Mouse (Mus musculus): ENCODE measurements around the gene Paqr7. TPM values are rescaled to one million over a fixed set of nuclear protein-coding genes. Genes with fewer than 3 reads are reported as not detected.

The Paqr7 gene
- polyA plus RNA-seq, 1 experiment from 2014 or later: 2.0 TPM

- Histone ChIP-seq H3K4me2 (ENCODE audit: low read depth, low read length) (no peak overlapping the region), H3K9ac (ENCODE audit: low read depth, low read length) (no peak overlapping the region), H3K36me3 (ENCODE audit: control insufficient read depth, insufficient read depth, low read length) (peaks cover 87% of the 10 kb centered on the region), H3K4me1 (ENCODE audit: control insufficient read depth, insufficient read depth, low read length) (no peaks in the 10 kb centered on the region), H3K9me3 (ENCODE audit: control insufficient read depth, low read length) (no peaks in the 10 kb centered on the region), H3K27ac (replicated peaks; ENCODE audit: low read depth, low read length) (no peak overlapping the region), H3K27me3 (replicated peaks; ENCODE audit: control insufficient read depth, insufficient read depth, low read length) (no peaks in the 10 kb centered on the region), H3K4me3 (ENCODE audit: low read depth, low read length) (no peak overlapping the region)
- ATAC-seq (ENCODE audit: low read depth) (no peak), DNase-seq (ENCODE audit: low spot score) (no peak)
- WGBS: 85% methylated on average over 5 of the region's 9 CpGs
These were observed 46.2 kb downstream of the Paqr7 start for GRCm38 (mm10) chr4:134542726-134543125.

GRCm38 (mm10) chr4:134543261-134543660, 46.8 kb downstream of the Paqr7 start:
- Histone ChIP-seq H3K4me1 (ENCODE audit: control insufficient read depth, insufficient read depth, low read length) (no peaks in the 10 kb centered on the region), H3K9me3 (ENCODE audit: control insufficient read depth, low read length) (no peaks in the 10 kb centered on the region), H3K4me3 (ENCODE audit: low read depth, low read length) (no peak overlapping the region), H3K27ac (replicated peaks; ENCODE audit: low read depth, low read length) (no peak overlapping the region), H3K4me2 (ENCODE audit: low read depth, low read length) (no peak overlapping the region), H3K36me3 (ENCODE audit: control insufficient read depth, insufficient read depth, low read length) (peaks cover 88% of the 10 kb centered on the region), H3K27me3 (replicated peaks; ENCODE audit: control insufficient read depth, insufficient read depth, low read length) (no peaks in the 10 kb centered on the region), H3K9ac (ENCODE audit: low read depth, low read length) (no peak overlapping the region)
- ATAC-seq (ENCODE audit: low read depth) (peak; percentile 74), DNase-seq (ENCODE audit: low spot score) (peak; percentile 89)
- 0% methylated on average over 5 of the region's 5 CpGs for whole genome bisulfite sequencing

- peaks cover 72% of the 10 kb centered on the region for H3K36me3 ChIP-seq (ENCODE audit: control insufficient read depth, insufficient read depth, low read length)
- H3K4me2 ChIP-seq (ENCODE audit: low read depth, low read length): no peak overlapping the region
These were observed 50.6 kb downstream of the Paqr7 start for GRCm38 (mm10) chr4:134546814-134547705.

DNA sequence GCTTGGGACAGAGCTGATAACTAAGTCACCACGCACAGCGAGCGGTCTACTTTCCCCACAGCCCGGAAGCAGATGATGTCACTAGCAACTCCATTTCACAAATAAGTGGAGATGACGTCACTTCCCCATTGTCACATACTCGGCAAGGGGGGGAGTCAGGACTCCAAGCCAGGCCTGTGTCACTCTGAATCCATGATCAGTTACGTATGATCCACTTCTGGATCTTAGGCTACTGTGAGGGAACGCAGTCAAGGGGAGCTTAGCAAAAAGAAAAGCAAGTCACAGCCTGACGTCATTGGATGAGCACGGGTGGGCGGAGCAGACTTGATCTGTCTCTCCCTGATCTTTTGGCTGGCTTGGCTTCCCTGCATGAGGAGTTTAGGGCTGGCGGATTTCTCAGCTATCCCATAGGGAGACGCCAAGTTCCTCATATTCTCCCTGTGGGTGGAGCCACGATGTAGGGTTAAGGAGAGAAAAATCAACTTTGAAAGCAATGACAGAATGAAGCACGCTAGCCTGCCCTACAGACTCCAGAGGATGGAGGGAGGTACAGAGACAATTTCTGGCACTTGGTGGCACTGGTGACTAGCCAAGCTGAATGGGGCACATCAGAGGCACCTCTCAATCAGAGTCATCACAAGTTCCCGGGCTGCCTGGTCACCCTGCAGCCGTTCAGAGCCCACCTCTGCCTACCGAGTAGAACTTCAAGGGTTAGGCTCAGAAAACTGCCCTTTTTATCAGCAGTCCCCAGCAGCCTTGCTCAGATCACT, 51.9 kb downstream of the Paqr7 start:
- H3K9me3 ChIP-seq (ENCODE audit: control insufficient read depth, low read length): peaks cover 12% of the 10 kb centered on the region
- DNase-seq (ENCODE audit: low spot score): no peak
- no peaks in the 10 kb centered on the region for H3K4me1 ChIP-seq (ENCODE audit: control insufficient read depth, insufficient read depth, low read length)
- no peaks in the 10 kb centered on the region for H3K27me3 ChIP-seq (replicated peaks; ENCODE audit: control insufficient read depth, insufficient read depth, low read length)
- H3K4me2 ChIP-seq (ENCODE audit: low read depth, low read length): no peak overlapping the region
- H3K9ac ChIP-seq (ENCODE audit: low read depth, low read length): no peak overlapping the region
- 64% methylated on average over 18 of the region's 18 CpGs for WGBS
- no peak overlapping the region for H3K4me3 ChIP-seq (ENCODE audit: low read depth, low read length)
- no peak overlapping the region for H3K27ac ChIP-seq (replicated peaks; ENCODE audit: low read depth, low read length)
- peaks cover 61% of the 10 kb centered on the region for H3K36me3 ChIP-seq (ENCODE audit: control insufficient read depth, insufficient read depth, low read length)
- ATAC-seq (ENCODE audit: low read depth): no peak

More at GRCm38 (mm10) chr4:134546814-134547705, 50.6 kb downstream of the Paqr7 start:
- ATAC-seq (ENCODE audit: low read depth) (no peak), DNase-seq (ENCODE audit: low spot score) (peak; percentile 43)
- Histone ChIP-seq H3K9me3 (ENCODE audit: control insufficient read depth, low read length) (peaks cover 12% of the 10 kb centered on the region), H3K4me1 (ENCODE audit: control insufficient read depth, insufficient read depth, low read length) (no peaks in the 10 kb centered on the region), H3K27ac (replicated peaks; ENCODE audit: low read depth, low read length) (no peak overlapping the region), H3K27me3 (replicated peaks; ENCODE audit: control insufficient read depth, insufficient read depth, low read length) (no peaks in the 10 kb centered on the region), H3K4me3 (ENCODE audit: low read depth, low read length) (no peak overlapping the region), H3K9ac (ENCODE audit: low read depth, low read length) (no peak overlapping the region)
- 59% methylated on average over 9 of the region's 9 CpGs for WGBS

- no peaks in the 10 kb centered on the region for H3K27me3 ChIP-seq (replicated peaks; ENCODE audit: control insufficient read depth, insufficient read depth, low read length)
- H3K9ac ChIP-seq (ENCODE audit: low read depth, low read length): no peak overlapping the region
- H3K36me3 ChIP-seq (ENCODE audit: control insufficient read depth, insufficient read depth, low read length): peaks cover 51% of the 10 kb centered on the region
- no peak overlapping the region for H3K4me3 ChIP-seq (ENCODE audit: low read depth, low read length)
- H3K4me1 ChIP-seq (ENCODE audit: control insufficient read depth, insufficient read depth, low read length): no peaks in the 10 kb centered on the region
- no peak overlapping the region for H3K4me2 ChIP-seq (ENCODE audit: low read depth, low read length)
- DNase-seq (ENCODE audit: low spot score) (no peak), ATAC-seq (ENCODE audit: low read depth) (no peak)
- 98% methylated on average over 8 of the region's 8 CpGs for WGBS
- H3K27ac ChIP-seq (replicated peaks; ENCODE audit: low read depth, low read length): no peak overlapping the region
- peaks cover 12% of the 10 kb centered on the region for H3K9me3 ChIP-seq (ENCODE audit: control insufficient read depth, low read length)
These were observed 53.4 kb downstream of the Paqr7 start for GRCm38 (mm10) chr4:134549899-134550298.

- peaks cover 12% of the 10 kb centered on the region for H3K9me3 ChIP-seq (ENCODE audit: control insufficient read depth, low read length)
- peak within 1 kb of the TSS; percentile 88 for H3K27ac ChIP-seq (replicated peaks; ENCODE audit: low read depth, low read length)
- H3K9ac ChIP-seq (ENCODE audit: low read depth, low read length): peak within 1 kb of the TSS; percentile 91
- WGBS: 3% methylated on average over 35 of the region's 67 CpGs
- H3K27me3 ChIP-seq (replicated peaks; ENCODE audit: control insufficient read depth, insufficient read depth, low read length): no peaks in the 10 kb centered on the region
- peaks cover 35% of the 10 kb centered on the region for H3K36me3 ChIP-seq (ENCODE audit: control insufficient read depth, insufficient read depth, low read length)
- peak within 1 kb of the TSS; percentile 65 for H3K4me3 ChIP-seq (ENCODE audit: low read depth, low read length)
- H3K4me2 ChIP-seq (ENCODE audit: low read depth, low read length): peak within 1 kb of the TSS; percentile 76
- peak; percentile 90 for ATAC-seq (ENCODE audit: low read depth)
- H3K4me1 ChIP-seq (ENCODE audit: control insufficient read depth, insufficient read depth, low read length): no peaks in the 10 kb centered on the region
- peak; percentile 77 for DNase-seq (ENCODE audit: low spot score)
These were observed 55.2 kb downstream of the Paqr7 start, which contains the start of gene Selenon for GRCm38 (mm10) chr4:134551494-134552316. Selenon (minus strand) TSS chr4:134552166.

- ATAC-seq (ENCODE audit: low read depth): no peak
- no peaks in the 10 kb centered on the region for H3K27me3 ChIP-seq (replicated peaks; ENCODE audit: control insufficient read depth, insufficient read depth, low read length)
- no peak overlapping the region for H3K4me3 ChIP-seq (ENCODE audit: low read depth, low read length)
- WGBS: 78% methylated on average over 1 of the region's 1 CpGs
- H3K36me3 ChIP-seq (ENCODE audit: control insufficient read depth, insufficient read depth, low read length): peaks cover 18% of the 10 kb centered on the region
- no peak overlapping the region for H3K27ac ChIP-seq (replicated peaks; ENCODE audit: low read depth, low read length)
- no peak overlapping the region for H3K4me2 ChIP-seq (ENCODE audit: low read depth, low read length)
- DNase-seq (ENCODE audit: low spot score): no peak
- peaks cover 8% of the 10 kb centered on the region for H3K4me1 ChIP-seq (ENCODE audit: control insufficient read depth, insufficient read depth, low read length)
- H3K9ac ChIP-seq (ENCODE audit: low read depth, low read length): no peak overlapping the region
- peaks cover 12% of the 10 kb centered on the region for H3K9me3 ChIP-seq (ENCODE audit: control insufficient read depth, low read length)
These were observed 57.1 kb downstream of the Paqr7 start for GRCm38 (mm10) chr4:134553631-134554030.

DNA sequence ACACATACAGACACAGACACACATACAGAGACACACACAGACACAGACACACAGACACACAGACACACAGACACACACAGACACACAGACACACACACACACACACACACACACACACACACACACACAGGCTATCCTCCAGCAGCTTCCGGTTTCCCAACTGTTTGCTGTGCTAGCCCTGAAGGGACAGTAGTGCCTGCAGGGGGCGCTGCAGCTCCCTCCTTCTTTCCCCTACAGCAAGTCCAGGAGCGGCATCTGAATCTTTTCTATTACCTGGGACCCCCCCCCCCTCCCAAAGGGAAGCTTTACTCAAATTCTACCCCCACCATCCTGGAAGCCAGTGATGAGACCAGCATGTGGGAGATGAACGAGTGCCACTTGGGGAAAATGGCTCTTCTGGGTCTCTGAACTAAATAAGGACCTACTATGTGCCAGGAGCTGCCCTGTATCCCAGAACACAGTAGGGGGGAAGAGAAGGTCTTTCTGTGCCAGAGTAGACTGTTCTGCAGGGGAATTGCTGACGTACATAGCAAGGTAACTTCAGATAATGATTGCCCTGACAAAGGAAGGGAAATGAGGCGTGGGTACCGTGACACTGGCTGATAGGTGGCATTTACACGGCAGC, 59.6 kb downstream of the Paqr7 start:
- no peak overlapping the region for H3K4me3 ChIP-seq (ENCODE audit: low read depth, low read length)
- 65% methylated on average over 8 of the region's 8 CpGs for WGBS
- no peak overlapping the region for H3K4me2 ChIP-seq (ENCODE audit: low read depth, low read length)
- no peaks in the 10 kb centered on the region for H3K9me3 ChIP-seq (ENCODE audit: control insufficient read depth, low read length)
- DNase-seq (ENCODE audit: low spot score) (no peak), ATAC-seq (ENCODE audit: low read depth) (no peak)
- H3K27me3 ChIP-seq (replicated peaks; ENCODE audit: control insufficient read depth, insufficient read depth, low read length): no peaks in the 10 kb centered on the region
- H3K27ac ChIP-seq (replicated peaks; ENCODE audit: low read depth, low read length): no peak overlapping the region
- H3K4me1 ChIP-seq (ENCODE audit: control insufficient read depth, insufficient read depth, low read length): peaks cover 8% of the 10 kb centered on the region
- no peaks in the 10 kb centered on the region for H3K36me3 ChIP-seq (ENCODE audit: control insufficient read depth, insufficient read depth, low read length)
- no peak overlapping the region for H3K9ac ChIP-seq (ENCODE audit: low read depth, low read length)
